Mouse (Mus musculus) left cerebral cortex, adult 2 months (tissue): ENCODE measurements around the gene Otp. TPM values are rescaled to one million over a fixed set of nuclear protein-coding genes. Genes with fewer than 3 reads are reported as not detected.

Experiments
- DNase-seq, 2 experiments: peaks; one replicate each; pipeline ENCODE4 v3.0.0; 2021 to 2022; ENCODE audit warnings: low spot score in 2 of 2, mixed read lengths in 1 of 2; ENCODE audit errors: extremely low spot score in 1 of 2
- H3K27ac ChIP-seq: fragments of 200-600 bp; 2 replicates; pipeline ENCODE4 v1.8.1; 2022
- H3K4me3 ChIP-seq: fragments of 200-600 bp; 2 replicates; pipeline ENCODE4 v1.8.1; 2022
- CTCF ChIP-seq: fragments of 200-600 bp; IDR thresholded peaks from 2 replicates; pipeline ENCODE4 v1.8.1; 2022; ENCODE audit warnings: antibody characterized with exemption, mild to moderate bottlenecking, moderate library complexity
- intact Hi-C: fragments of 180-260 bp; cut with DNase I; formaldehyde crosslinking; loops from one replicate; pipeline ENCODE4 v1.15.1; 2025
- total RNA-seq, 2 experiments: library from RNA; stranded (reverse); gene quantifications; 2 replicates each; pipeline ENCODE4 v1.2.3; 2021

The Otp gene
- total RNA-seq, 2 experiments from 2014 or later = 0.65 TPM; not detected in 1

- intact Hi-C loops = no loop called here
- H3K27ac ChIP-seq = no peak overlapping the region
- DNase-seq = no peak
- no peak overlapping the region for H3K4me3 ChIP-seq
- no peak for TF ChIP-seq CTCF
Measured at GRCm38 (mm10) chr13:94876286-94877210, 1.1 kb downstream of the Otp start.

- TF ChIP-seq CTCF = no peak
- Histone ChIP-seq H3K4me3 (no peak overlapping the region), H3K27ac (no peak overlapping the region)
- intact Hi-C loops = no loop called here
- no peak for DNase-seq
Measured at GRCm38 (mm10) chr13:94877211-94877590, 1.8 kb downstream of the Otp start.

GRCm38 (mm10) chr13:94877991-94878745 is 2.8 kb downstream of the Otp start:
- TF ChIP-seq CTCF = no peak
- Histone ChIP-seq H3K4me3 (no peak overlapping the region), H3K27ac (no peak overlapping the region)
- no peak for DNase-seq
- intact Hi-C loops = no loop called here

GRCm38 (mm10) chr13:94881201-94881600 is 5.8 kb downstream of the Otp start:
- intact Hi-C loops = no loop called here
- Histone ChIP-seq H3K27ac (no peak overlapping the region), H3K4me3 (no peak overlapping the region)
- no peak for DNase-seq
- no peak for TF ChIP-seq CTCF

GRCm38 (mm10) chr13:94882221-94882620 is 6.8 kb downstream of the Otp start:
- DNase-seq = no peak
- no peak overlapping the region for H3K4me3 ChIP-seq
- intact Hi-C loops = no loop called here
- no peak overlapping the region for H3K27ac ChIP-seq
- no peak for TF ChIP-seq CTCF

- intact Hi-C loops = no loop called here
- no peak for TF ChIP-seq CTCF
- Histone ChIP-seq H3K27ac (no peak overlapping the region), H3K4me3 (no peak overlapping the region; the same call in 1 of the 2 replicates)
- DNase-seq = no peak
Measured at GRCm38 (mm10) chr13:94882711-94883145, 7.3 kb downstream of the Otp start.

- intact Hi-C loops = no loop called here
- Histone ChIP-seq H3K4me3 (peak overlapping the region; percentile 9), H3K27ac (no peak overlapping the region)
- DNase-seq = no peak
- TF ChIP-seq CTCF = no peak
Measured at GRCm38 (mm10) chr13:94883163-94883965, 8.0 kb downstream of the Otp start.

GRCm38 (mm10) chr13:94883966-94884960 is 8.9 kb downstream of the Otp start:
- intact Hi-C loops = no loop called here
- no peak for TF ChIP-seq CTCF
- Histone ChIP-seq H3K4me3 (no peak overlapping the region), H3K27ac (no peak overlapping the region)
- DNase-seq = no peak

- TF ChIP-seq CTCF = no peak
- DNase-seq = no peak
- intact Hi-C loops = no loop called here
- Histone ChIP-seq H3K4me3 (no peak overlapping the region), H3K27ac (no peak overlapping the region)
Measured at GRCm38 (mm10) chr13:94885291-94886235, 10.2 kb downstream of the Otp start.

GRCm38 (mm10) chr13:94907841-94908240 is 32.4 kb downstream of the Otp start:
- H3K4me3 ChIP-seq = no peak overlapping the region
- intact Hi-C loops = no loop called here
- TF ChIP-seq CTCF = no peak
- no peak overlapping the region for H3K27ac ChIP-seq
- no peak for DNase-seq
